Mouse (Mus musculus): ENCODE data around the gene Akr7a5.

The Akr7a5 gene

DNA sequence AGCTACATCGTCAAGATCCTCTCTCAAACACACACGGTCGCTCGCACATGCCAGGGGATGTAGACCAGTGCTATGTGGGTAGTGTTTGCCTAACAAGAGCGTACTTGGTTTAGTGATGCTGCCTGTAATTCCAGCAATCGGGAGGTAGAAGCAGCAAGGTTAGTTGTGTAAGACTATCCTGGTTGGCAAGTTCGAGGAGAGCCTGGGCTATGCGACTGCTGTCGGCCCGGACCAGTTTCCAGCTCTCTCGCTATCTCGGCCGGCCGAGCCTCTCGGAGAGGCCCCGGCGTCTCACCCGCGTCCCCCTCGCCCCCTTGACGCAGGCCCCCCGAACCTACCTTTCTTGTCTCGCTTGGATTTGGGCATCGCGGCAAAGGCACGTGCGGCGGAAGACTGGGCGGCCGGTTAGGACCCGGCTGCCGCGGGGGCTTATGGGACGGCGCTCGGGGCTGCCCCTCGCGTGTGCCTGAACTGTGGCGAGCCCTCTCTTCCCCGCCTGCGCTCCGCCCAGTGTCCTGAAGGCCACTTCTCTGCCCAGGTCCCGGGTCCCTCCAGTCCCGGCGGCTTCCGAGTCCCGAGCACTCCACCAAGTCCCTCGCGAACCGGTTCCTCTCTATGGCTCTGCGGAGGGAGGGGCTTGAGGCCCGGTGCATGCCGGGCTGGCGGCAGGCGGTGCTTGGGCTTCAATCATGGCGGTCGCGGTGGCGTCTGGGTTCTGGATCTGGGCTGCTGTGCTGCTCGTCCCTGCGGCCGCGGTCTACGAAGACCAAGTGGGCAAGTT lies 41.6 kb downstream of the Akr7a5 start, which contains the start of the genes Mrto4, Emc1 and Ubr4:
Mrto4 (minus strand) TSS at position 646 of the 781 bp plus-strand sequence.
Emc1 (plus strand) TSS at position 657 of the 781 bp plus-strand sequence.
Ubr4 (plus strand) TSS at position 679 of the 781 bp plus-strand sequence.
- in situ Hi-C loops (cut with MboI, MseI) = no loop called here

DNA sequence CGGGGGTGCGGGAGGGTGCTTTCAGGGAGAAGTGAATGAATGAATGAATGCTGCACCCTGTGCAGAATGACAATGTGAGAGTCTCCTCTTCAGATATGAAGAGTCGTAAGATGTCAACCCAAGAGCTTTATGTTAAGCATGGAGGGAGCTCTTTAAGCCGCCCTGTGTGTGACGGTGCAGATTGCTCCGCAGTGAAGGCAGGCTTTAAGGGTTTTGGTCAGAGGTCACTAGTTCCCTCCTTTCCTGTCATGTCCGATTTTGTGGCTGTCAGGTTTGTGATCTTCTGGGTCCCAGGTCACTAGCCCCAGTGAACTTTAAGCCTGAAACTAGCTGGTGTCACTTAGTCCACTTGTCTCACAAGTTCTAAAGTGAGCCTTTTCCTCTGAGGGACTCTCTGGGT lies 42.3 kb downstream of the Akr7a5 start:
- in situ Hi-C loops (cut with MboI, MseI) = no loop called here

DNA sequence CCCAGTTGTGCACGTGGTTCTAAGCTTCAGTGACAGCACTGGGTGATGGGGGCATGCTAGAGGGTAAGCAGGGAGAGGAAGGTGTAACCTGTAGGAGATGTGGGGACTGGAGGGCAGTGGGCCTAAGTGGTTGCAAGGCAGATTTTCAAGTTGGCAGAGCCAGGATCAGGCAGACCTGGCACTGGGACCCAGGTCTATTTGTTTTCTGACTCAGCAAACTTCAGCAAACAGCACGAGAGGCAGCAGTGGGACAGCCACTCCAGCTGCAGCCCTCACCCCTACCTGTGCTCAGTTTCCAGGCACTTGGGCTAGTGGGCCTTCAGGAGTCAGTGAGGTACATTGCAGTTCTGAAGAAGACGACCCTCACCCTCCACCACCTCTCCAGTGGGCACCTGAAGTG lies 46.7 kb downstream of the Akr7a5 start:
- in situ Hi-C loops (cut with MboI, MseI) = no loop called here

DNA sequence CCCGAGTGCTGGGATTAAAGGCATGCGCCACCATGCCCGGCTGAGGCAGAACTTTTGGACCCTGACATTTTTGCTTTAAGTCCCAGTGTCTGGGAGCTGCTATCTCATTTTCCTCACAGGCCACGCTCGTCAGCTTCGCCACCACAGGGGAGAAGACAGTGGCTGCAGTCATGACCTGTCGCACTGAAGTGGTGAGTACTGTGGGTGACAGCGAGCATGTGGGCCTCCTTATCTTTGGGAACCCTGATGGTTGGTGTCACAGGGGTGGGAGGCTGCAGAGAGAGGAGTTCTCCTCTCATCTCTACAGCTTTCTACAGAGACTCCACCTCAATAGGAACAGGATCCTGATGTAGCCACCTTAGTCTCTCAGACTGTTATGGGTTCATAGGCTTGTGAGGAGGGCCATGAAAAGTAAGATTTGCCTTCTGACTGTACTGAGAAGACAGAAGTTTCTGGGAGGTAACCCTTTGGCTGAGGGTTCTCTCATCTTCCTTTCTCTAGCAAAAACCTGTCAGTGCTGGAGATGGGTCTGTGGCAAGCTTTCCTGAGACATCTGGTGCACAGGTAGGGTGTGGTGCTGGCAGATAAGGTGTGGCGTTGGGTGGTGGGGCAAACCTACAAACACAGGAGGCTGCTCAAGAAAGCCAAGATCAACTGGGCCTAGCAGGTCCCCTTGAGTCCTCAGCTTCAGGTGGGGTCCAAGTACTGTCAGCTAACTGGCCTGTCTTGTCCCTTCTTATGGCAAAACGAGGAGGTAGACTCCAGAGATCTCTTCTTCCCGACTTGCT lies 50.4 kb downstream of the Akr7a5 start:
- in situ Hi-C loops (cut with MboI, MseI) = no loop called here

DNA sequence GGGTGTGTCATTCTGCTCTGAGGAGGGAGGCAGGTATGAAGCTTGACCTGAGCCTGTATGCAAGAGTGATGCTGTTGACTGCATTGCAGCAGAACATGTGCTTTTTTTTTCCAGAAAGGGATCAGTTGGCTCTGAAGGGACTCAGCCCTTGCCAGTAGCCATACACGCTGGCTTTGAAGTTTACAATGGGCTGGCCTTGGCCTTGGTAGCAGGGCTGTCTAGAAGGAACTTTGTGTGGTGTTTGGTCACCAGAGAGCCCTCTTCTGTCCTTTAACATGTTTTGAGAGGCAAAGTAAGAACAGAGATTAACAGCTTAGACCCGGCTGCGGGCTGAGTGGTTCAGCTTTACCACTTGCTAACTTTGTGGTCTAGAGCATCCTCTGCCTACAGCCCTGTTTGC lies 56.8 kb downstream of the Akr7a5 start:
- in situ Hi-C loops (cut with MboI, MseI) = no loop called here
